Mouse (Mus musculus) thymus, adult 2 months (tissue): ENCODE measurements at regions not wholly inside any gene's neighbourhood (a gene's known extent, or its start where the extent isn't known, plus 50 kb on each side); places are given as distances from the start of the nearest gene placed in this dataset.
"Not testable (repeated sequence)": the region's sequence is repeated elsewhere in the genome, so short reads cannot be mapped to it uniquely, and the experiment has no call there.

Source experiments
- DNase-seq: peaks from one replicate; pipeline ENCODE4 v3.0.0; 2021
- H3K27ac ChIP-seq: fragments of 200-500 bp; 2 replicates; pipeline ENCODE4 v1.5.1; 2012; ENCODE audit warnings: low read length, control low read depth; ENCODE audit not compliant: control insufficient read depth, insufficient read depth
- H3K27me3 ChIP-seq: fragments of 200-500 bp; 2 replicates; pipeline ENCODE4 v1.6.1; 2012; ENCODE audit warnings: mild to moderate bottlenecking, low read length, moderate library complexity, mixed read lengths; ENCODE audit not compliant: control insufficient read depth, insufficient read depth
- H3K36me3 ChIP-seq: fragments of 200-500 bp; 2 replicates; pipeline ENCODE4 v1.6.1; 2012; ENCODE audit warnings: mild to moderate bottlenecking, low read length, moderate library complexity; ENCODE audit not compliant: control insufficient read depth, insufficient read depth
- H3K4me1 ChIP-seq: fragments of 200-500 bp; replicated peaks from 2 replicates; pipeline ENCODE4 v1.6.1; 2012; ENCODE audit warnings: low read length; ENCODE audit not compliant: control insufficient read depth, insufficient read depth
- H3K4me3 ChIP-seq: fragments of 200-500 bp; 2 replicates; pipeline ENCODE4 v1.5.1; 2012; ENCODE audit warnings: mild to moderate bottlenecking, low read length, control low read depth, moderate library complexity; ENCODE audit not compliant: control insufficient read depth, insufficient read depth
- CTCF ChIP-seq: fragments of 200-500 bp; IDR thresholded peaks from 2 replicates; pipeline ENCODE4 v1.5.1; 2012; ENCODE audit warnings: mild to moderate bottlenecking, control low read depth, low read length, moderate library complexity, borderline replicate concordance; ENCODE audit not compliant: control insufficient read depth, poor library complexity, insufficient read depth; ENCODE audit errors: extremely low read depth
- POLR2A ChIP-seq: fragments of 200-500 bp; IDR thresholded peaks from 2 replicates; pipeline ENCODE4 v1.6.1; 2012; ENCODE audit warnings: mild to moderate bottlenecking, low read length, control low read depth, moderate library complexity; ENCODE audit not compliant: control insufficient read depth, poor library complexity, insufficient read depth; ENCODE audit errors: extremely low read depth
- WGBS: fragments of 180-500 bp; shearing (Covaris S2); methylation state at CpG from one replicate; pipeline ENCODE4 v1.1.7; 2018; 5-methylcytosine and 5-hydroxymethylcytosine counted together

- 89% methylated on average over 2 of the region's 2 CpGs for WGBS
- DNase-seq, result no peak
- TF ChIP-seq POLR2A (no peak), CTCF (no peak)
- 0 out of 2 replicates have a peak, but pooled peaks cover 2% of the 10 kb centered on the region for H3K4me1 ChIP-seq
- H3K36me3 ChIP-seq, result no peaks in the 10 kb centered on the region
- no peak overlapping the region for H3K27ac ChIP-seq
- no peak overlapping the region for H3K4me3 ChIP-seq
- H3K27me3 ChIP-seq, result no peaks in the 10 kb centered on the region
Observed at GRCm38 (mm10) chr6:37669407-37669806, 139.4 kb downstream of the Akr1d1 start.

- no peaks in the 10 kb centered on the region for H3K36me3 ChIP-seq
- no peak overlapping the region for H3K4me3 ChIP-seq
- H3K27me3 ChIP-seq, result no peaks in the 10 kb centered on the region
- H3K4me1 ChIP-seq, result no peaks in the 10 kb centered on the region
- WGBS, result 96% methylated on average over 3 of the region's 3 CpGs
- no peak overlapping the region for H3K27ac ChIP-seq
- TF ChIP-seq CTCF (no peak), POLR2A (no peak)
- DNase-seq, result no peak
Observed at GRCm38 (mm10) chr6:37670701-37671100, 140.7 kb downstream of the Akr1d1 start.

- WGBS, result 98% methylated on average over 3 of the region's 3 CpGs
- H3K4me1 ChIP-seq, result no peaks in the 10 kb centered on the region
- no peak for DNase-seq
- H3K27ac ChIP-seq, result no peak overlapping the region
- H3K27me3 ChIP-seq, result no peaks in the 10 kb centered on the region
- H3K36me3 ChIP-seq, result no peaks in the 10 kb centered on the region
- no peak overlapping the region for H3K4me3 ChIP-seq
- TF ChIP-seq POLR2A (no peak), CTCF (no peak)
Observed at GRCm38 (mm10) chr6:37679871-37680270, 149.9 kb downstream of the Akr1d1 start.

GRCm38 (mm10) chr6:37681331-37681730 is 151.4 kb downstream of the Akr1d1 start:
- WGBS, result 90% methylated on average over 2 of the region's 2 CpGs

GRCm38 (mm10) chr6:37686094-37686493 is 156.1 kb downstream of the Akr1d1 start:
- H3K27me3 ChIP-seq, result no peaks in the 10 kb centered on the region
- H3K4me3 ChIP-seq, result no peak overlapping the region
- no peaks in the 10 kb centered on the region for H3K4me1 ChIP-seq
- H3K27ac ChIP-seq, result no peak overlapping the region
- DNase-seq, result no peak
- no peaks in the 10 kb centered on the region for H3K36me3 ChIP-seq
- 97% methylated on average over 14 of the region's 14 CpGs for WGBS
- TF ChIP-seq CTCF (no peak), POLR2A (no peak)

More at GRCm38 (mm10) chr6:37681331-37681730, 151.4 kb downstream of the Akr1d1 start:
- H3K4me1 ChIP-seq, H3K4me3 ChIP-seq, H3K27me3 ChIP-seq, H3K36me3 ChIP-seq, DNase-seq, H3K27ac ChIP-seq: not testable (repeated sequence)

- TF ChIP-seq CTCF, result no peak
- no peak for TF ChIP-seq POLR2A
- WGBS, result 66% methylated on average over 1 of the region's 1 CpGs
- DNase-seq, result no peak
Observed at GRCm38 (mm10) chr6:37688866-37689617, 159.1 kb downstream of the Akr1d1 start.

GRCm38 (mm10) chr6:37689696-37690095 is 159.7 kb downstream of the Akr1d1 start:
- no peaks in the 10 kb centered on the region for H3K4me1 ChIP-seq

More at GRCm38 (mm10) chr6:37688866-37689617, 159.1 kb downstream of the Akr1d1 start:
- Histone ChIP-seq H3K4me1 (no peaks in the 10 kb centered on the region), H3K4me3 (no peak overlapping the region), H3K27me3 (no peaks in the 10 kb centered on the region), H3K27ac (no peak overlapping the region), H3K36me3 (no peaks in the 10 kb centered on the region)

More at GRCm38 (mm10) chr6:37689696-37690095, 159.7 kb downstream of the Akr1d1 start:
- H3K27me3 ChIP-seq, result no peaks in the 10 kb centered on the region
- H3K4me3 ChIP-seq, result no peak overlapping the region
- no peaks in the 10 kb centered on the region for H3K36me3 ChIP-seq
- DNase-seq, result no peak
- no peak overlapping the region for H3K27ac ChIP-seq
- TF ChIP-seq POLR2A, result no peak
- no peak for TF ChIP-seq CTCF
